Mouse (Mus musculus) megakaryocyte progenitor cell, adult 5-6 weeks (primary cell): ENCODE results near the gene Dnajb14. TPM values are rescaled to one million over a fixed set of nuclear protein-coding genes. Genes with fewer than 3 reads are reported as not detected.
"Not testable (repeated sequence)": the region's sequence is repeated elsewhere in the genome, so short reads cannot be mapped to it uniquely, and the experiment has no call there.

ENCODE experiments used
- ATAC-seq: replicated peaks from 2 replicates; pipeline ENCODE4 v1.8.0; 2016; ENCODE audit warnings: mild to moderate bottlenecking, moderate TSS enrichment, inconsistent platforms; ENCODE audit not compliant: poor library complexity
- total RNA-seq, 2 experiments: library from RNA; stranded (forward) in 1 of 2; stranded (reverse) in 1 of 2; fragments of 157-497, 149-512 nt in 1 of 2; fragments of 200-1000 nt in 1 of 2; gene quantifications; 2 replicates each; pipeline versions ENCODE4 v1.2.3 to v1.2.4; 2015 to 2017

Dnajb14 gene
- total RNA-seq, 2 experiments from 2014 or later = 5.4 to 7.3 TPM

GRCm38 (mm10) chr3:137951302-137951701 is 83.8 kb downstream of the Dnajb14 start:
- ATAC-seq = not testable (repeated sequence)

DNA sequence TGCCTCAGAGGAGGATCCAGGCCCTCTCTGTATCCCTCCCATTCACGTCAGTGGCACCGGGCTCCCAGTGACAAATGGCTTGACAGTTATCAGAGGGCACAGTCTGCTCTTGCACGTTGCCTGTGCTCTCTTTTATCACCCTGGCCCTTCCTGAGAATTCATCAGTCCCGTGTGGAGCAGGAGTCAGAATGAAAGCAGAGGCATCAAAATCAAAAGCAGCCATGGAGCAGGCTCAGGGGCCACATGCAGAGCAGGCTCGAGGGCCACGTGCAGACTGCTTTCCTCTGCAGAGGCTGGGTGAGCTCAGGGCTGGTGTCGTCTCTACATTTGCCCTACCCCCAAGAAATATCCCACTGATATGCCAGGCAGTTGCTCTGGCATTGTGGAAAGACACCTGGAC is 84.3 kb downstream of the Dnajb14 start:
- ATAC-seq = peak; percentile 32

DNA sequence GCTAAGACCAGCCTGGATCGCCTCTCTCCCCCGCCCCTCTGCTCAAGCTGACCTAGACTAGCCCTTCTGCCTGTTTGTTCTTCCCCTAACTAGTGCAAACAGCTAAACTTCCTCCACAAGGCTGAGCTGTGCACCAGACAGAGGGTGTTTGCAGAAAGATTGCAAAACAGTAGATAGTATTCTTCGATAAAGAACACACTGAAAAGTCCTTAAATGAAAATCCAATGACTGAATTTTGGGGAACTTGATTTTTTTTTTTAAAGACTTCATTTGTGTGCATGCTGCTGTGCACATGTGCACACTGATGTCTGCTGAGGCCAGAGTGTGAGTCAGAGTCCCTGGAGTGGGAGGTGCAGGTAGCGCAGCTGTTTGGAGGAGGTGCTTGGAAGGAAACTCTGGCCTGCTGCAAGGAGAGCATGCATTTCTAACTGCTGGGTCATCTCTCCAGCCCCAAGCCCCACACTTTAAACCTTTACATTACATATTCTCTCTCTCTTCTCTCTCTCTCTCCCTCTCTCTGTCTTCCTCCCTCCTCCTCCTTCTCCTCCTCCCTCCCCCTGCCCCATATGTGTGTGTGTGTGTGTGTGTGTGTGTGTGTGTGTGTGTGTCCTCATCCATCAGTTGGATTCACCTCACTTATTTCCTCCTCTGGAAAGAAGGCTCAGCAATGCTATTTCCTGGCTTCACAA is 84.9 kb downstream of the Dnajb14 start:
- ATAC-seq = peak; percentile 54

GRCm38 (mm10) chr3:137952914-137953880 is 85.7 kb downstream of the Dnajb14 start:
- ATAC-seq = peak; percentile 33

DNA sequence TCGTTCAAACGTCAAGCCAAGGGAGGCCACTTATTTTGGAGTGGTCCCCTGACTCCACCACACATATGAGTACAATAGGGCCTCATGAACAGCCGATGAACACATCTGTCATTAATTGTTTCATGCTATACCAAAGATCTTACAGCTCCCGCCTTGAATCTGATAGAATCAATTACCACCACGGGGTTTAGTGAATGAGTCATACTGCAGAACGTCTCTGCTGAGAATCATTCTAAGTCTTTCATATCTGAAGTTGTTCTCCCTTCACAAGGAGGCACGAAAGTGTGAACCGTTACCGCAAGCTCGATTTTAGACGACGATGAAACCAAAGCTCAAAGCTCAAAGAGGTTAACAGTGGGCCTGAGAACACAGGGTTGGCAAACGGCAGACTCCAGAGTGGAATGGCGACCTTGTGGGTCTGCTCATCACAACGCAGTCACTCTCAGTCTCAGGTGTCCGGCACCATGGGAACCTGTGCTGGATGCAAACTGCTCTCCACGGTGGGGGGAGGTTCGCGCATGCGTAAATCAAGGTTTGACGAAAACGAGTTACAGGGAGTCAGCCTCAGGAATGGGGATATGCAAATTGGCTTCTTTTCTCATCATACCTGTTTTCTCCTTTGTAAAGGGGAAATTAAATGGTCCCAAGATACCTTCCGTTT is 86.9 kb downstream of the Dnajb14 start:
- ATAC-seq = no peak

DNA sequence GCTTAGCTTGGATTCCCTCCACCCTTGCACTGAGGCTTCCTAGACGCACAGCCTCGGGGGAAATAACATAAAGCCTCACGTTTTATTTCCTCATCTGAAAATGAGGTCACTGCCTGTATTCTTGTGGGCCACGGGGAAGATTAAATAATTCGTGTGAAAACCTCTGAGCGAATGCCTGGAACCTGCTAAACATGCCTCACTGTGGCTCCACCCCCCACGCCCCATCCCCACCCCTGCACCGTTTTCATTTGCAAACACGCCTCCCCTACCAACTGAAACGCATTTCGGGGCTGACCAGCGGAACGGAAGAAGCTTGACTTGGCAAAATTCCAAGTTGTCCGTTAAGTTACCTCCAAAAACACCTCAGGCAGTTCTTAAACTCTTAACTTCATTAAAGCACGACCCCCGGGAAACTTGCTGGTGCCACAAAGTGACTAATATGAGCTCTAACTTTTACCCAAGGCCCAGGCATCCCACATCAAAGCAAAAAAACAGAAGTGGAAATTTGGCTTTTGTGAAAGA is 88.1 kb downstream of the Dnajb14 start:
- no peak for ATAC-seq

DNA sequence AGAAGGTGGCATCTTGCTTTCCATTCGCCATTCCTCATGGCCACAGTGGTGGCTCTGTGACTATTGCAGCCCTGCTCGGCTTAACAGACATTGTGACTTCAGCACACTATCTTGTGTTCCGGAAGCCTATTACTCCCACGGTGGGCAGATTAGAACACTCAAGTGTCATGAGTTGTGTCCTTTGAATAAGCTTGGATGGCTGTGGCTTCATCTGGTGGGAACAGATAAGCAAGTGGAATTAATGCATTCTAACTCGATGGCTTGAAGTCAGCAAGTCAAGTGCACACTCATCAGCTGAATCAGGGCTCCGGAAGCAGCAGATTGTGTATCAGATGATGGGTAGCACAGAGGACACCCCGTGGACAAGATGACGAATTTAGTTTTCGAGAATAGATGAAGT is 90.4 kb downstream of the Dnajb14 start:
- ATAC-seq = peak; percentile 71

DNA sequence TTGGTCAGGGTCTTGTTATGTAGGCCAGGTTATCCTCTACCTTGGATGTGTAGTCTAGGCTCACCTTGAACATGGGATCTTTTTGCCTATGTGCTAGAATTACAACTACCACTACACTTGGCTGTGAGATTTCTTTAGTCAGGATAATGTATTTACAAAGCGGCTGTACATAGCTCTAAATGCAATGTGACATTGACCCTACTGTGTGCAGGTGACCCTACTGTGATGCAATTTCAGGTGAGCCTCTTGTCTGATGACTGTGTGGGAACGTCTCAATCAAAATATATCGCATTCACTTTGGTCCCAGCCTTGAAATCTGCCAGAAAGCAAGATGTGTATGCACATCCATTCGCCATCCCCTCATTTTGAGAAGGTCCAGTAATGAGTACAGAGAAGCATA is 90.9 kb downstream of the Dnajb14 start:
- ATAC-seq = no peak

- ATAC-seq = no peak
These were observed 92.0 kb downstream of the Dnajb14 start for GRCm38 (mm10) chr3:137959456-137959855.

- ATAC-seq = no peak
These were observed 94.4 kb downstream of the Dnajb14 start for GRCm38 (mm10) chr3:137961736-137962385.

DNA sequence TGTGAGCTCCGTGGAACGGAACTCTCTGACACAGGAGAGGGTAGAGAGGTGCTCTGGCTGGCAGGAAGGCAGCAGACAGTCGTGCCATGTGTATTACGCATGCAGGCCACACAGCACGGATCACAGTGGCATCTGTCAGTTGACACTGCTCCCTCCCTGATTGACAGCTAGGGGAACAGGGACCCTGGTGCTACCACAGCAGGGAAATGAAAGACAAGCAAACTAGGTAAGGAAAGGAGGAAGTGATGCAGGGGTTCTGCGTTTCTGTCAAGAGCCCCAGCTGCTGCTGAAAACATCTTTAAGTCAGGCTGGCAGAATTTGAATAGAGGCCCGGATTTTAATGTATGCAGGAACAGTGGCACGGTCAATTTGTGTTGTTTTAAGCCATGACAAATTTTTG is 96.0 kb downstream of the Dnajb14 start:
- peak; percentile 69 for ATAC-seq

- ATAC-seq = not testable (repeated sequence)
These were observed 96.5 kb downstream of the Dnajb14 start for GRCm38 (mm10) chr3:137964014-137964413.

Other genes starting within 250 kb of the Dnajb14 start
- not detected in 2 replicates for gene Ddit4l, start 246.1 kb upstream of the Dnajb14 start, total RNA-seq (2015)
- not detected in 2 replicates for gene Ddit4l, start 246.1 kb upstream of the Dnajb14 start, total RNA-seq (2017)
- 0.17 TPM in 1 of 2 replicates, not detected in the other for gene Gm21962, start 196.2 kb upstream of the Dnajb14 start, total RNA-seq (2015)
- not detected in 2 replicates for gene Gm21962, start 196.2 kb upstream of the Dnajb14 start, total RNA-seq (2017)
- 1,493 and 1,629 TPM in 2 replicates for gene H2afz, start 3.2 kb upstream of the Dnajb14 start, total RNA-seq (2015)
- gene H2afz, start 3.2 kb upstream of the Dnajb14 start, total RNA-seq (2017) = 1,461 and 1,542 TPM in 2 replicates
- 61.3 and 77.5 TPM in 2 replicates for gene Lamtor3, start 50.8 kb downstream of the Dnajb14 start, total RNA-seq (2015)
- 66.2 and 76.7 TPM in 2 replicates for gene Lamtor3, start 50.8 kb downstream of the Dnajb14 start, total RNA-seq (2017)
- 79.2 and 99.7 TPM in 2 replicates for gene Dapp1, start 113.9 kb downstream of the Dnajb14 start, total RNA-seq (2015)
- 129 and 154 TPM in 2 replicates for gene Dapp1, start 113.9 kb downstream of the Dnajb14 start, total RNA-seq (2017)
- not detected in 2 replicates for gene 1110002E22Rik, start 197.4 kb downstream of the Dnajb14 start, total RNA-seq (2015)
- not detected in 2 replicates for gene 1110002E22Rik, start 197.4 kb downstream of the Dnajb14 start, total RNA-seq (2017)
- gene Gm5105, start 199.7 kb downstream of the Dnajb14 start, total RNA-seq (2015) = not detected in 2 replicates
- gene Gm5105, start 199.7 kb downstream of the Dnajb14 start, total RNA-seq (2017) = not detected in 2 replicates